Mouse (Mus musculus) liver, embryonic 14.5 days (tissue): ENCODE data around the gene Gm28051.

Source experiments
- CTCF ChIP-seq: IDR thresholded peaks from 2 replicates; pipeline ENCODE4 v1.5.1; 2016; ENCODE audit warnings: antibody characterized with exemption, low read depth, control low read depth
- EP300 ChIP-seq: IDR thresholded peaks from 2 replicates; pipeline ENCODE4 v1.6.1; 2016; ENCODE audit warnings: antibody characterized with exemption, low read depth

GRCm38 (mm10) chr12:102758936-102759335, 1.4 kb upstream of the Gm28051 start:
- TF ChIP-seq CTCF: no peak
- no peak for TF ChIP-seq EP300
